Mouse (Mus musculus) megakaryocyte-erythroid progenitor cell, adult 5 weeks (primary cell): ENCODE data around the gene Fam171a2. TPM values are rescaled to one million over a fixed set of nuclear protein-coding genes. Genes with fewer than 3 reads are reported as not detected.

Source experiments
- polyA plus RNA-seq: library from polyadenylated mRNA; stranded (reverse); fragments of >175 nt; gene quantifications from 2 replicates; pipeline ENCODE4 v1.2.3, GENCODE M21; 2012

The Fam171a2 gene
- polyA plus RNA-seq = 4.1 and 7.0 TPM in 2 replicates

GRCm38 (mm10) chr11:102447497-102447896, at the start of gene Fam171a2:
TSS of gene Fam171a2 (minus strand) at chr11:102447682.

DNA sequence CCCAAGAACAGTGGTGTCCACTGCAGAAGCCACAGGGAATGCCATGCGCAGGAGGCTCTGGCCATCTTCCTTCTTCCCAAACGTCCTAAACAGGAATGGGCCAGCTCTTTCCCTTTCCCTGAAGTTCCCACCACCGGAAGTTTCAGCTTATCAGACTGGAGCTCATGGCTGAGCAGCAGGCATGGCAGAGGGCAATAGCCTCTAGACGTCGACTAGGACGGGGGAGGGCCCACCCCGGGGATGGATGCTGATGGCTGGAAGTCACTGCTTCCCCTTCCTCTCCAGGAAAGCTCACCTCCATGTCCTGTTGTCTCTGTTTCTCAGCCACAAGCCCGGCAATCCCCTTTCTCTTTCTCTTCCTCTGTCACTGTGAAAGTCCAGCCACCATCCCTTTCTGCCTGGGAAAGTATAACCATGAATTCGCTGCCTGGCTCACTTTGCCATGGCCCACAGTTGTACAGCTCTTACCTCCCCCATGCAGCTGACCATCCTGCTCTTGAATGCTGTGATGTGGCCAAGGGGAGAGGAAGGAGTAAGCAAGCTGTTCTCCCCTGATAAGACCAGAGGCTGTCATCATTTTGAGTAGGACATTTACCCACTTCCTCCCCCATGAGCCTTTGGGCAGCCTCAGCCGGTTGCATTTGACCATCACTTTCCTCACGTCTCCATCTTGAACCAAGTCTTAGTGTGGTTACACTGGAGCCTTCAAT, 22.3 kb upstream of the Fam171a2 start, which contains the start of gene Itga2b:
Gene Itga2b (minus strand): TSS at position 475 of the 710 bp plus-strand sequence.

DNA sequence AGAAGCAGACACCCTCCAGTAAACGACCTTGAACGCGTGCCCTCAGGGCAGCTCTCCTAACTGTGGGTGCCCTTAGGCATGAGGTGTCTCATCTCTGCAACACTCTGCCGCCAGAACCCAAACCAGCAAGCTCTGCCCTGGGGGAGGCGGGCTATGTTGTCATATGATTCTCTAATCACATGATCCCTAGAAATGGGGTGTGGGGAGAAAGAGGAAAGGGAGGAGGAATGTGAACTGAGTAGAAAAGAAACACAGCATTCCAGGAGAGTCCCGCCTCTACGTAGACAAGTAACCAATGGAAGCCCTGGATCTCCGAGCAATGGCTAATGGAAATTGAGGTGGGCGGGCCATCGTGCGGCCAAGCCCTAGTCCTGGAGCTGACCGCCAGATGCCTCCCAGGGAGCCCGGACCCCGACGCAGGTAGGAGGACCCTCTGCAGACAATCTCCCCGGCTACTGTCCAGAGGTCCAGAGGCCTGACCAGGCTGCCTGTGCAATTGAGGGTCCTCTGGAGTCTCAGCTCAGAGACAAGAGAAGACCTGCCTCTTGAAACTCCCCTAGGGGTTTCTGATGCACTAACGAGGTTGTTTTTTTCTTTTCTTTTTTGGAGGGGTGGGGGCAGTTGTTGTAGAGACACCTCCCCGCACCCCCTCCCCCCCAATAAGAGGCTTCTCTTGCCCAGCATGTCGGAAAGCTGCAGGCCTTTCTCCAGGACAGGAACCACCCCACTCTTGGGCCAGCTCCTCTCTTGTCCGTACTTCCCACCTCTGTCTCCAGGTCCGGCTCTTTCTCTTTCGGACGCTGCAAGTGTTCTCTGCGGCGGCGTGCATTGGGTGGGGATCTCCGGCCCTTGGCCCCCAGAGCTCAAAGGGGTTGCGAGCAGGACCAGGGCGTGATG, 17.1 kb downstream of the Fam171a2 start, which contains the start of gene Grn:
Gene Grn (plus strand): TSS at position 195 of the 897 bp plus-strand sequence.

GRCm38 (mm10) chr11:102407834-102408215, 39.7 kb downstream of the Fam171a2 start, which contains the start of gene Slc25a39:
TSS of gene Slc25a39 (minus strand) at chr11:102407946.

GRCm38 (mm10) chr11:102393238-102393634, 54.2 kb downstream of the Fam171a2 start, which contains the start of gene Rundc3a:
TSS of gene Rundc3a (plus strand) at chr11:102393403.

Other genes starting within 250 kb of the Fam171a2 start
- 158 and 159 TPM in 2 replicates for gene Hdac5, start 217.5 kb downstream of the Fam171a2 start, polyA plus RNA-seq
- gene BC030867, start 198.8 kb downstream of the Fam171a2 start, polyA plus RNA-seq = 8.4 and 10.1 TPM in 2 replicates
- gene Asb16, start 178.9 kb downstream of the Fam171a2 start, polyA plus RNA-seq = 0.81 and 1.0 TPM in 2 replicates
- gene Tmub2, start 162.8 kb downstream of the Fam171a2 start, polyA plus RNA-seq = 36.1 and 37.7 TPM in 2 replicates
- 94.8 and 103 TPM in 2 replicates for gene Atxn7l3, start 151.1 kb downstream of the Fam171a2 start, polyA plus RNA-seq
- 161 and 212 TPM in 2 replicates for gene Ubtf, start 127.9 kb downstream of the Fam171a2 start, polyA plus RNA-seq
- gene Slc4a1, start 81.5 kb downstream of the Fam171a2 start, polyA plus RNA-seq = 2.7 and 4.3 TPM in 2 replicates
- gene Rundc3a, start 54.3 kb downstream of the Fam171a2 start, polyA plus RNA-seq = 1.8 and 3.5 TPM in 2 replicates
- 222 and 234 TPM in 2 replicates for gene Slc25a39, start 39.7 kb downstream of the Fam171a2 start, polyA plus RNA-seq
- 72.3 and 103 TPM in 2 replicates for gene Grn, start 17.4 kb downstream of the Fam171a2 start, polyA plus RNA-seq
- 113 and 212 TPM in 2 replicates for gene Itga2b, start 22.4 kb upstream of the Fam171a2 start, polyA plus RNA-seq
- 9.8 and 11.9 TPM in 2 replicates for gene Gpatch8, start 108.7 kb upstream of the Fam171a2 start, polyA plus RNA-seq
- not detected in 2 replicates for gene Gm11627, start 131.8 kb upstream of the Fam171a2 start, polyA plus RNA-seq
- gene Fzd2, start 156.7 kb upstream of the Fam171a2 start, polyA plus RNA-seq = 0.18 and 0.24 TPM in 2 replicates
- gene Meioc, start 216.0 kb upstream of the Fam171a2 start, polyA plus RNA-seq = not detected in 2 replicates